Mouse (Mus musculus) kidney, postnatal 14 days (tissue): ENCODE measurements at regions not wholly inside any gene's neighbourhood (a gene's known extent, or its start where the extent isn't known, plus 50 kb on each side); places are given as distances from the start of the nearest gene placed in this dataset.

Experiments
- DNase-seq: peaks from one replicate; pipeline ENCODE4 v3.0.0; 2022; ENCODE audit warnings: mixed read lengths

- DNase-seq: peak; percentile 10
Observed at GRCm38 (mm10) chr7:69398299-69398698, 649.3 kb upstream of the Arrdc4 start.

- DNase-seq: no peak
Observed at GRCm38 (mm10) chr7:69396868-69397267, 647.8 kb upstream of the Arrdc4 start.
